Mouse (Mus musculus) forebrain, embryonic 13.5 days (tissue): Measurements from ENCODE around the gene Agap1. TPM values are rescaled to one million over a fixed set of nuclear protein-coding genes. Genes with fewer than 3 reads are reported as not detected.

Source experiments
- ATAC-seq: fragments of 200-750 bp; cut with Nextera tagmentation; 2 replicates; pipeline ENCODE4 v1.8.0; 2017
- H3K27ac ChIP-seq: fragments of 300-500 bp; sonication (generic); 2 replicates; pipeline ENCODE4 v1.5.1; 2015; ENCODE audit warnings: inconsistent platforms, mild to moderate bottlenecking, moderate library complexity
- H3K27me3 ChIP-seq: fragments of 300-500 bp; sonication (generic); 2 replicates; pipeline ENCODE4 v1.6.1; 2015; ENCODE audit warnings: mild to moderate bottlenecking, inconsistent platforms
- H3K36me3 ChIP-seq: fragments of 300-500 bp; sonication (generic); 2 replicates; pipeline ENCODE4 v1.6.1; 2015; ENCODE audit warnings: mild to moderate bottlenecking, inconsistent platforms; ENCODE audit not compliant: poor library complexity, severe bottlenecking
- H3K4me1 ChIP-seq: fragments of 300-500 bp; sonication (generic); 2 replicates; pipeline ENCODE4 v1.6.1; 2015; ENCODE audit warnings: inconsistent platforms
- H3K4me2 ChIP-seq: fragments of 300-500 bp; sonication (generic); 2 replicates; pipeline ENCODE4 v1.6.1; 2015; ENCODE audit warnings: inconsistent platforms, mild to moderate bottlenecking, moderate library complexity
- H3K4me3 ChIP-seq: fragments of 300-500 bp; sonication (generic); 2 replicates; pipeline ENCODE4 v1.5.1; 2015; ENCODE audit warnings: mild to moderate bottlenecking, inconsistent platforms
- H3K9ac ChIP-seq: fragments of 300-500 bp; sonication (generic); 2 replicates; pipeline ENCODE4 v1.6.1; 2015; ENCODE audit warnings: mild to moderate bottlenecking, inconsistent platforms
- H3K9me3 ChIP-seq: fragments of 300-500 bp; sonication (generic); replicated peaks from 2 replicates; pipeline ENCODE4 v1.6.1; 2016; ENCODE audit warnings: inconsistent platforms
- WGBS: fragments of 180-500 bp; shearing (Covaris S2); methylation state at CpG from one replicate; pipeline ENCODE4 v1.1.7; 2015; 5-methylcytosine and 5-hydroxymethylcytosine counted together
- polyA plus RNA-seq: library from polyadenylated mRNA; unstranded; fragments of >200 nt; fragmentation: Nextera tagmentation; extraction: Ambion mirVana; gene quantifications from 2 replicates; pipeline ENCODE4 v1.2.1, GENCODE M21; 2015

The Agap1 gene
- polyA plus RNA-seq, 1 experiment from 2014 or later, result 25.4 TPM

DNA sequence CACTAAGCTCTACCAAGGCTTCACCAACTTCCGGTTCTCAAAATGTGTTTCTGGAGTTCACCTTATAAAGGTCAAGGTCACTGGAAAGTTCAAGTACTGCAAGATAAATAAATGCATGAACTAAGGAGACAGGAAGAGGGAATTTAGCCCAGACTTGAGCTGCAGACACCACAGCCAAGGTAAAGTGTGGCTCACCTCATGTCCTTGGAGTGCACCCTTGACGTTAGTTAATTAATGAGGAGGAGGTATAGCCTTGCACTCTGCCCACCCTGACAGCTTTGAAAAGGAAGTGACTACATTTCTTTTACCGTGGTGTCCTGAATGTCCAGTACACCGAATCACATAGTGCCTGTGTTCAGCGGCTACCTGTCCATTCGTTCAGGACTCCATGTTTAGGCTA is 15.3 kb upstream of the Agap1 start:
- H3K4me3 ChIP-seq, result no peak overlapping the region
- no peak overlapping the region for H3K4me2 ChIP-seq
- H3K27me3 ChIP-seq, result peaks cover 5% of the 10 kb centered on the region; the same call in 1 of the 2 replicates
- no peaks in the 10 kb centered on the region for H3K9me3 ChIP-seq
- H3K4me1 ChIP-seq, result peaks cover 7% of the 10 kb centered on the region
- ATAC-seq, result no peak
- H3K9ac ChIP-seq, result no peak overlapping the region
- 84% methylated on average over 6 of the region's 6 CpGs for WGBS
- H3K27ac ChIP-seq, result no peak overlapping the region
- H3K36me3 ChIP-seq, result no peaks in the 10 kb centered on the region

DNA sequence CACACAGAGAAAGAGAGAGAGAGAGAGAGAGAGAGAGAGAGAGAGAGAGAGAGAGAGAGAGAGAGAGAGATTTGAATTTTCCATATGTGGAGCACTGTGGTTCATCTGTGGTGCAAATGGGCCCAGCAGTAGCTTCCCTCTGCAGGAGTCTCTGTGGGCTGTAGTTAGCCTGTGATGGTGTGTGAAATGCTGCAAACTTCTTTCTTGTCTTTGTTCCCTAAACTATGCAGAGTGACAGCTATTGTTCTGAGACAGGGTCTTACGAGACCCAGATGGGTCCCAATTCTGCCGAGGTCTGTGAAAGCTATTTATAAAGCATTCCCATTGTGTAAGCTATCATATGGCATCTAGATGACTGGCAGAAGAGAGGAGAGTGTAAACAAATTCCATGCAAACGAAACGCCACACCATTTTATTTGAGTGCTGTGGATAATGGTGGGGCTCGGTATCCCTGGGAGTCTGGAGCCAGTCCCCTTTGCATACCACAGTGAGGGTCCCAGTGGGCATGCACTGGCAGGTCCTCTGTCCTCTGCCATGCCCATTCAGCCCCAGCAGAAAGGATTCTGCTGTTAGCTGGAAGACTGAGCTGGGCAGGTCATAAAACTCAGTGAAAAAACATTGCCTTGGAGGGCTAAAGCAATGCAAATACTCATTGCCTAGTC is 13.2 kb upstream of the Agap1 start:
- WGBS, result 9% methylated on average over 5 of the region's 5 CpGs
- H3K9ac ChIP-seq, result no peak overlapping the region
- H3K4me1 ChIP-seq, result peaks cover 7% of the 10 kb centered on the region
- H3K27ac ChIP-seq, result no peak overlapping the region
- no peak overlapping the region for H3K4me3 ChIP-seq
- H3K4me2 ChIP-seq, result no peak overlapping the region
- H3K27me3 ChIP-seq, result no peaks in the 10 kb centered on the region
- no peaks in the 10 kb centered on the region for H3K36me3 ChIP-seq
- no peak for ATAC-seq
- no peaks in the 10 kb centered on the region for H3K9me3 ChIP-seq

DNA sequence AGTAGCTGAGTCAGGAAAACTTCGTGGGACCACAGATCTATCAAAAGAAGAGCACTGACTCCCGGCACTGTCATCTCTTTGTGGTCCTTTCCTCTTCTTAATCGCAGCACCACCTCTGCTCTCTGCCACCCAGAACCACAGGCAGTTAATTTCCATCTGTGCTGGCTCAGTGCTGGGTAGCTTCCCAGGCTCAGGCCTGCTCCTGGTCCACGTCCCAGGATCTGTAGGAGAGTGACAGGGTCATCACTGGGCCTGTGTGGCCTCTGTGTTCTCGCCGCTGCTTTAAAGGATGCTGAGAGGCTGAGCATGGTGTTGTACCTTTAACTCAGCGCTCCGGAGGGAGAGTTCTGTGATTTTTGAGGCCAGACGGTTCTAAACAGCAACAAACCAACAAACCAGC is 11.1 kb upstream of the Agap1 start:
- Histone ChIP-seq H3K9me3 (no peaks in the 10 kb centered on the region), H3K4me1 (peaks cover 7% of the 10 kb centered on the region), H3K27ac (no peak overlapping the region), H3K4me3 (no peak overlapping the region), H3K36me3 (no peaks in the 10 kb centered on the region), H3K4me2 (no peak overlapping the region), H3K27me3 (no peaks in the 10 kb centered on the region), H3K9ac (no peak overlapping the region)
- WGBS, result 69% methylated on average over 9 of the region's 9 CpGs
- no peak for ATAC-seq

DNA sequence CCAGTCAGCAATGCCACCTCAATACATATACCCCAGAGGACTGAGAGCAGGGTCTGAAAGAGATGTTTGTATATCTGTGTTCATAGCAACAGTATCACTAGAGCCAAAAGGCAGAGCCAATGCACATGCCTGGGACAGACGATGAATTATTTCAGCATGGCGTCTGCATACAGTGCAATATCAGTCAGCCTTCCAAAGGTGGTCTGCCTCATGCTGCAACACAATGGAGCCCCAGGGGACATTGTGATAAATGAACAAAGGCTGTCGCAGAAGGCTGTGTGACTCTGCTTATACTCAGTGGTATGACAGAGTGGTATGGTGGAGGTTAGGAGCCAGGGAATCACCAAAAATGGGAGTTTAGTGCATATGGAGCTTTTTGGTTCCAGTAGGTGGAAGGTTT is 10.6 kb upstream of the Agap1 start:
- Histone ChIP-seq H3K27ac (no peak overlapping the region), H3K4me2 (no peak overlapping the region), H3K27me3 (no peaks in the 10 kb centered on the region), H3K9ac (no peak overlapping the region), H3K4me1 (peaks cover 7% of the 10 kb centered on the region), H3K4me3 (no peak overlapping the region), H3K9me3 (no peaks in the 10 kb centered on the region), H3K36me3 (no peaks in the 10 kb centered on the region)
- WGBS, result 58% methylated on average over 3 of the region's 3 CpGs
- ATAC-seq, result no peak

DNA sequence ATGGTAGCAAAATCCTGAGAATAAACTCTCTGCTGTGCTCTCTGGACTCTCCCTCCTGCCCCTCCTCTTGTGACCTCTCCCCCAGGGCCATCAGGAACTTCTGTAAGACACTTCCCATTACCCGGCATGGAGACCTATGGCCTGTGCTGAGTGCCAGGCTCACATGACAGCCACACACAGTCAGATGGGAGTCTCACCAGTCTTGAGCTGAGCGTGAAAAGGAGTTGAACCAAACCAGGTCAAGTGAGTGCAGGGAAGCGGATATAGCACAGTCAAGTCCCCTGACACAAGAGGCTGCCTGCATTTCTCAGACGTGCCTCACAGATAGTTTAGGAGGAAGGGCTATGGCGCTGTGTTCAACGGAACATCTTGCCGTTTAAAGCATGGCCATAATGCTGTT is 4.5 kb upstream of the Agap1 start:
- 86% methylated on average over 7 of the region's 7 CpGs for WGBS
- no peak for ATAC-seq
- no peaks in the 10 kb centered on the region for H3K36me3 ChIP-seq

DNA sequence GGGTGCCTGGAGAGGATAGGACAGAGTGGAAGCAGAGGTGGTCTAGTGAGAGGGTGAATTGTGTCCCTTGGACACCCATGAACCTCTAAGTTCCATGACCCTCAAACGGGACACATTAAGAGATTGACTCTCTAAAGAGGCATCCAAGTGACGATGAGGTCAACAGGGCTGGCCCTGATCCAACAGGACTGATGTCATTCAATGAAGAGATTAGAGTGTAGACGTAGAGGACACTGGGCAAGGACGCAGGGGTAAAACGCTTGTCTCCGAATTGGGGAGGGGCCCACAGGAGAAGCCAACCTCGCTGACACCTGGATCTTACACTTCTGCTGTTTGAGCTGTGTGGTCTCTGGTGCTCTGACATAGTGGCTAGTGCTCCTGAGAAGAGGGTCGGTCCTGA is 2.5 kb upstream of the Agap1 start:
- Histone ChIP-seq H3K27me3 (no peaks in the 10 kb centered on the region), H3K9ac (no peak overlapping the region), H3K9me3 (no peaks in the 10 kb centered on the region), H3K36me3 (no peaks in the 10 kb centered on the region), H3K27ac (no peak overlapping the region), H3K4me3 (no peak overlapping the region), H3K4me2 (no peak overlapping the region), H3K4me1 (peaks cover 21% of the 10 kb centered on the region)
- ATAC-seq, result no peak
- 85% methylated on average over 8 of the region's 8 CpGs for WGBS

More for the DNA sequence above, 4.5 kb upstream of the Agap1 start:
- Histone ChIP-seq H3K4me3 (no peak overlapping the region), H3K9me3 (no peaks in the 10 kb centered on the region), H3K27me3 (no peaks in the 10 kb centered on the region), H3K4me2 (no peak overlapping the region), H3K27ac (no peak overlapping the region), H3K9ac (no peak overlapping the region), H3K4me1 (0 out of 2 replicates have a peak, but pooled peaks cover 4% of the 10 kb centered on the region)

DNA sequence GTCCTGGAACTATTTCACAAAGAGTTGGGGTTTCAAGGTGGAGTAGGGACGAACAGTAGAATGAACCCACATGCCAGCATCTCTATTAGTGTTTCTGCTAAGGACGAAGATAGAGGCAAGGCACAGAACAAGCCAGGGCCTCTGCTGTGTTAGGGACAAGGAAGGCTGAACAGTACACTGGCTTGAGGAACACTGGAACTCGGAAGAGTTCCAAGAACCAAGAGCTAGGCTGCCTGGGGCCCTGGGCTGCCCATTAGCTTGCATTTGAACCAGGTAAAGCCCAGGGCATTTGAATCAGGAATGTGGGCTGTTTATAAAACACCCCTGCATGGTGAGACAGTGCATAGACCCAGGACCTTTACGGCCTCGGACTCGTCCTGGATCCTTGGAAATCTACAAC is 940 bp upstream of the Agap1 start:
- Histone ChIP-seq H3K4me3 (peak overlapping the region; percentile 85), H3K9ac (peak overlapping the region; percentile 88), H3K27ac (no peak overlapping the region), H3K27me3 (no peaks in the 10 kb centered on the region), H3K4me2 (peak overlapping the region; percentile 85), H3K9me3 (peaks cover 10% of the 10 kb centered on the region), H3K4me1 (peaks cover 26% of the 10 kb centered on the region), H3K36me3 (0 out of 2 replicates have a peak, but pooled peaks cover 3% of the 10 kb centered on the region)
- 32% methylated on average over 6 of the region's 6 CpGs for WGBS
- no peak for ATAC-seq

DNA sequence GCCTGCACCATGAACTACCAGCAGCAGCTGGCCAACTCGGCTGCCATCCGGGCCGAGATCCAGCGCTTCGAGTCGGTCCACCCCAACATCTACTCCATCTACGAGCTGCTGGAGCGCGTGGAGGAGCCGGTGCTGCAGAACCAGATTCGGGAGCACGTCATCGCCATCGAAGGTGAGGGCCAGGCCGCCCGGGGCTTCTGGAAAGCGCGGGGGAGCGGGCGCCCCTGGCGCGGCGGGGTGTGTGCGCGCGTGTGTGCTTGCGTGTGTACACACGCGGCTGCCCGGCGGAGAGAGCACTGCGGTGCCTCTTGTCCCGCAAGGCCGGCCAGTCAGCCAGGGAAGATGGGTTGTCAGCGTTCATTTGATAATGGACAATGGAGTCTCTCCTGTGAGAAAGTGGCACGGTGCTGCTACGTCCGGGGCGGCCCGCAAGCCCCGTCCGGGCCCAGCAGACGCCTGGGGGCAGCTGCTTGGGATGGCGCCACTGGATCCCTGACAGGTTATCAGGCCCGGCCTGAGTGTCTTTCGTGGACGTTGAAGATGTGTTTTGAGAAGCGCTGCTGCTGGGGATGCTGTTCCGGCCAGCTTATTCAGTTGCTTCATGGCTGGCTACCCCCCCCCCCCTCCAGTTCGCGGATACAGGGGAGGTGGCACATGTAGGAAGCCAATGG is 950 bp downstream of the Agap1 start:
- peak overlapping the region; percentile 85 for H3K4me3 ChIP-seq
- H3K27ac ChIP-seq, result no peak overlapping the region; the same call in 1 of the 2 replicates
- H3K36me3 ChIP-seq, result 0 out of 2 replicates have a peak, but pooled peaks cover 3% of the 10 kb centered on the region
- peak overlapping the region; percentile 88 for H3K9ac ChIP-seq
- H3K4me2 ChIP-seq, result peak overlapping the region; percentile 85
- peaks cover 11% of the 10 kb centered on the region for H3K9me3 ChIP-seq
- no peaks in the 10 kb centered on the region for H3K27me3 ChIP-seq
- peaks cover 30% of the 10 kb centered on the region for H3K4me1 ChIP-seq
- WGBS, result 0% methylated on average over 51 of the region's 51 CpGs
- ATAC-seq, result 0 out of 2 replicates have a peak, but pooled peaks have one; percentile 7

DNA sequence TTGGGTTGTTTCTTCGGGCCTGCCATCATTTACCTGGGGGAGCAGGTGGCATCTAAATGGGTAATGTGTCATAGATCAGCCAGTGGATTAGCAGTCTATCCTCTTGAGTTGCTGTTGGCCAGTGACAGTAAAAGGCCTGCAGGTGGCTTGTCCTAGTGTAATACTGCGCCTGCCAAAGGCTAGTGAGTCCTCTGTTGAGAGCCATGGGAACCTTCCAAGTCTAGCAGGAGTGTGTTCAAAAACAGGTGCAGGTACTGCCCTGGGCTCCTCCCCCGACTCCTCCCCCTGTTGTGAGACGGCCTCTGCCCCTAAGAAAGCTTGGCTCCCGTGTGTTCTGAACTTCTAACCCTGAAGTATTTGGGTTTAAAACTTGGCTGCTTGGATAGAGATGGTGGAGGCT is 1.9 kb downstream of the Agap1 start:
- no peak for ATAC-seq
- 25% methylated on average over 5 of the region's 5 CpGs for WGBS
- peaks cover 35% of the 10 kb centered on the region for H3K4me1 ChIP-seq
- 0 out of 2 replicates have a peak, but pooled peaks cover 3% of the 10 kb centered on the region for H3K36me3 ChIP-seq
- H3K4me2 ChIP-seq, result peak overlapping the region; percentile 85
- no peak overlapping the region for H3K27ac ChIP-seq
- H3K4me3 ChIP-seq, result peak overlapping the region; percentile 85
- peaks cover 11% of the 10 kb centered on the region for H3K9me3 ChIP-seq
- no peaks in the 10 kb centered on the region for H3K27me3 ChIP-seq
- H3K9ac ChIP-seq, result peak overlapping the region; percentile 88

DNA sequence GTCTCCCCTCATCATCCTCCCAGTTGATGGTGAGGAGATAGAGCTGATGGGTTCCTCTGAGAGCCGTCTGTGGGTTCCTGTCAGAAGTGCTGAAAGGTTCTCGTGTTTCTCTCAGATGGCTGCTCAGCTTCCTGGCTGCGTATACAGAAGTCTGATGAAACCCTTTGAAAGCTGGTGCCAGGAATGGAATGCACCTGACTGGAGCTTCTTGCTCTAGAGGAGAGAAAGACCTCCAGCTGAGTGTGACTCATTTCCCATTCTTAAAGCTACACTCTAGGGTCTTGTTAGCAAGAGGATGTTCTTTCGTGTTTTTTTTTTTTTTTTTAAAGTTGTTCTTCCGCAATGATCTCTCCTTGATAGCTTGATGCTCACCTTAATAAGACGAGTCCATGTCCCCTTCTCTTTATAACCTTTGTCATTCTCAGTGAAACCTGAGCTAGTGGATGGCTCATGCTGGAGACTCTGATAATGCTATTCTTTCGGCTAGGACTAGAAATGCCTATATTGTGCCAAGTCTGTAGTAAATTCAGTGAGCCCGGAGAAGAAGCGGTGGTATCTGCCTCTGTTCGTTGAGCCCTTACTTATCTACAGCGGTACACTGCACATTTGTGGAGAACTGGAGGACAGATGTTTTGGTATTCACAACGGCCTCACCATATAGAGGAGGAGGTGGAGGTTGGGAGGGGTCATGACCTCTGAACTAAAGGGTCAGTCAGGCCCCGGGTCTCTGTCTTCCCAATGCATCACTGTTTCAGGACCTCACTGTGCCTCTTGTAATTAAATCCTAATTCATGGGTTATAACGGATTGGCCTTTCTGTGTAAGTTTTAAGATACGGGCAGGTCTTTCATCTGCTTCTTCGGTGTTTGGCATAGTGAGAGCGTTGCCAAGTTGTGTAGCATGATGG is 2.8 kb downstream of the Agap1 start:
- peak overlapping the region; percentile 85 for H3K4me2 ChIP-seq
- peaks cover 11% of the 10 kb centered on the region for H3K9me3 ChIP-seq
- 75% methylated on average over 17 of the region's 17 CpGs for WGBS
- no peak overlapping the region for H3K9ac ChIP-seq
- ATAC-seq, result no peak
- no peak overlapping the region for H3K27ac ChIP-seq
- no peaks in the 10 kb centered on the region for H3K27me3 ChIP-seq
- 0 out of 2 replicates have a peak, but pooled peaks cover 3% of the 10 kb centered on the region for H3K36me3 ChIP-seq
- peak overlapping the region; percentile 85; the same call in 1 of the 2 replicates for H3K4me3 ChIP-seq
- peaks cover 35% of the 10 kb centered on the region for H3K4me1 ChIP-seq

DNA sequence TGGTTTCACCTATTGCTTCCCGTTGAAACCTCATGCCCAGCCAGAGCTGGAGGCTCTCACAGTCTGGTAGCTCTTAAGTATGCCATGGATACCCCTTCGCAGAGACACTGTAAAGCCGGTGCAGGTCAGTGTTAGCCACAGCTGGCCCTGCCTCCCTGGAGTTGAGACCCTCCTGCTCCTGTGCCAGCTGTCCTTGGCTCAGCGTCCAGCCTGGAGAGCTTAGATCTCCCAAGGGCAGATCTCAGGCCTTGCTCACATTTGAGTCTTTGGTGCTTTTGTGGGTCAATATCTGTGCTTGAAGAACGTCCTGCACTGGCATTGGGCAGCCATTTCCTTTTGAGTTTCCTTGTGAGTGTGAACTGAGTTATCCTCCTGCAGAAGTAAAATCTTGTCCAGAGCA is 7.3 kb downstream of the Agap1 start:
- 90% methylated on average over 5 of the region's 5 CpGs for WGBS
- Histone ChIP-seq H3K4me3 (no peak overlapping the region), H3K9ac (no peak overlapping the region), H3K4me2 (no peak overlapping the region), H3K4me1 (peaks cover 44% of the 10 kb centered on the region), H3K27me3 (no peaks in the 10 kb centered on the region), H3K36me3 (0 out of 2 replicates have a peak, but pooled peaks cover 3% of the 10 kb centered on the region), H3K9me3 (peaks cover 11% of the 10 kb centered on the region), H3K27ac (no peak overlapping the region)
- ATAC-seq, result no peak

DNA sequence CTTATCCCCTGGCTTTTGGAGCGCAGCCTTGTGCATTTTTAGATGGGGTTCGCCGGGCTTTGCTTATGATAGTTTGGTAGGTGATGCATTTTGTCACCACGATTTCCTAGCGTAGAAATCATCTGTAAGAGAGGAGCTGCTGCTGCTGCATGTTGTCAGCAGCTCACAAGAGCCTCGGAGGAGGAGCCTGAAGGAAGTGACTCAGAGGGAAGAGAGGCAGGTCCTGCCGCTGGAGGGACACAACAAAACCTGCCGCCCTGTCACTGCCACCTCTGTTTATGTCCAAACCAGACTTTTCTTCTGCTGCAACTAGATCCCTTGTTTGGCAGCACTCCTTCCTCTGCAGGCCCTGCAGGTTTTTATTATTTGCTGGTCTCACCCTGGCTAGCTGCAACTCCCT is 8.5 kb downstream of the Agap1 start:
- Histone ChIP-seq H3K27me3 (no peaks in the 10 kb centered on the region), H3K4me1 (peaks cover 49% of the 10 kb centered on the region), H3K9ac (no peak overlapping the region), H3K4me2 (no peak overlapping the region), H3K4me3 (no peak overlapping the region), H3K9me3 (peaks cover 7% of the 10 kb centered on the region), H3K27ac (no peak overlapping the region), H3K36me3 (0 out of 2 replicates have a peak, but pooled peaks cover 2% of the 10 kb centered on the region)
- ATAC-seq, result no peak
- 62% methylated on average over 8 of the region's 8 CpGs for WGBS
